Mouse (Mus musculus) bone marrow macrophage, adult 2 months (primary cell): Measurements from ENCODE around the gene Tbc1d10c.

ENCODE experiments used
- CTCF ChIP-seq: IDR thresholded peaks from 2 replicates; pipeline ENCODE4 v1.5.1; 2012; ENCODE audit warnings: low read depth, mild to moderate bottlenecking, low read length, moderate library complexity
- POLR2A ChIP-seq: IDR thresholded peaks from 2 replicates; pipeline ENCODE4 v1.6.1; 2012; ENCODE audit warnings: mild to moderate bottlenecking, low read depth, low read length, borderline replicate concordance

DNA sequence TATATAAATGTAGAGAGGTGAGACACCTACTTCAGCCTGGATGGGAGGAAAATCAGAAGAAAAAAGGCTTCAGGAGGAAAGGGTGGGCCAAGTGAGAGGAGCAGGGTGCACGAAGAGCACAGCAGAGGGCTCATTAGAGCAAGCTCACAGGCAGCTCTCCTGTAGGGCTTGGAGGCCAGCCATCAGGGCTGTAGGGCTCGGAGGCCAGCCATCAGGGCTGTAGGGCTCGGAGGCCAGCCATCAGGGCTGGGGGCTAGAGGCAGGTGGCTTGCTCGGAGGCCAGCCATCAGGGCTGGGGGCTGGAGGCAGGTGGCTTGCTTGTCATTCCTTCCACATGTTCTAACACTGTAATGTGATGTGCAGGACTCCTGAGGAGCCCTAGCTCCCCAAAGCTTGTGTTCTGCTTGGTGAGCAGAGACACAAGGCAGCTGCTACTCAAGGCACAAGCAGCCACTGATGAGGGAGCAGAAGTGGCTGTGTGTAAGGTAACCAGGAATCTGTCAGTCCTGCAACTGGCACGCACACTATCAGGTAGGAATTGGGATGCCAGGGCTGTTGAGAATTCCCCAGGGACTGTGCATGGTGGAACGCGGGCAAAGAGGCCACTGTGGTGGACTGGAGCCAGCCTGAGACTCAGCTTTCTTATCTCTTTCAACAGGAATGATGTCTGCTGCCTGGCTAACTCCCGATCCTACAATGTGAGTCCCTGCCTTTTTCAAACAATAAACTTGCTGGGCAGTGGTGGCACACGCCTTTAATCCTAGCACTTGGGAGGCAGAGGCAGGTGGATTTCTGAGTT is 24.2 kb downstream of the Tbc1d10c start:
- TF ChIP-seq CTCF (no peak), POLR2A (no peak)
